Mouse (Mus musculus) adrenal gland (tissue): Measurements from ENCODE around the gene Nin.

Experiments
- intact Hi-C: fragments of 180-260 bp; cut with DNase I; formaldehyde crosslinking; loops from one replicate; pipeline ENCODE4 v1.15.1; 2025

Gene Nin

DNA sequence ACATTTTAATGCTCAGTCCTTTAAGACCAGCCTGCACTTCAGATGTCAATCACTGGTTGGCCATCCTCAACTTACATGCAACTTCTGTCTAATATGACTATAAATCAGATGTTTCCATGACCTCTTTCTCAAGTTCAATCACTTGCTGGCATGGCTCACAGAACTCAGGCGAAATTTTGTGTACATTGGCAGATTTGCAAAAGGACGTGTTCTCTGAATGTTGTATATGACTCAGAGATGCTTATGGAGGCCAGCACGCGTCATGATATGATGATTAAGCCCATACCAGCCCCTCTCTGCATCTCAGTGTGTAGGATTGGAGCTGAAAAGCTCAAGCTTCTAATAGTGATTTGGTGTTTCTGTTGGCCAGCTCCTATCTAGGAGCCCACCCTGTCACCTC lies 13.1 kb upstream of the Nin start:
- intact Hi-C loops = no loop called here

DNA sequence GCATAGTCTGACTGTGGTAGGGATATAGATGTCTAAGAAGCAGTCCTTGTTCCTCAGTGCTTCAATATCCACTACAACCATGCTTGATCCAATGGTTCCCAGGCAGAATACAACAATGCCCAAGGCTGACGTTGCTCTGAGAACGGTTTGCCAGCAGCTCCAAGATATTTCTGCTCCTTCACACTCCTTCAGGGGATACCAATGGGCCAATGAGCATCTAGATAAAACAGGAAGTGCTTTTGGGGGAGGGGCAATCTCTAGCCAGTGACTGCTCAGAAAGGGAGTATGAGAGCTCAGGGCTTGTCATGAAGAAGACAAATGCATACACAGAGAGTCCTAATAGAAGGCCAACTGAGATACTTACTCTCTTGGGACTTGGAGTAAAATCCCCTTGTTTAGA lies 6.0 kb upstream of the Nin start:
- intact Hi-C loops = no loop called here

DNA sequence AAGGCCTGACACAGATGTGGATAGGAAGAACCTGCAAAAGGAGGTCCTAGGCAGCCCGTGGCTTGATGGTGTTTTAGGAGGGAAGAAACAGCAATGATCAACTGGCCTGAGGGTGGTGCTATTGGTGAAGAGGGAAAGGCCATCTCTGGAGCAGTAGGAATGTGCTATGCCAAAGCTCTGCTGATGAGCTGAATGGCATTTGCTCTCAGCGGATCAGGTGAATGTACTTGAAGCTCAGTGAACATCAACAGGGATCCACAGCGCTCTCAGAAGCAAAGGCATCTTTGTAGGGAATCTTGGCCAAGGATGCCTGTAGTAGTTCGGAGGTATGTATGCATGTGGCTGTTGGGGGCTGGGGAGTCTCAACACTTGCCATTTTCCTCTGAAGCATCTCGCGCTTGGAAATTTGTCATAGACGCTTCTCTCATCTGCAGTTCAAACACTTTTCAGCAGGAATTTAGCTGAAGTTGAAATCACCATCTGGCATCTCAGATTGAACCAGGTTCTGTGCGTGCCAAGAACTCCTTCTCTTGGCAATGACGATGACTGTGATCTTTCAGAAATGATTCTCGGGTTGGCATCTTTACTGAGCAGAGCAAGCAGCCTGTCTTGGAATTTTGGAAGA lies 5.3 kb upstream of the Nin start:
- intact Hi-C loops = no loop called here

DNA sequence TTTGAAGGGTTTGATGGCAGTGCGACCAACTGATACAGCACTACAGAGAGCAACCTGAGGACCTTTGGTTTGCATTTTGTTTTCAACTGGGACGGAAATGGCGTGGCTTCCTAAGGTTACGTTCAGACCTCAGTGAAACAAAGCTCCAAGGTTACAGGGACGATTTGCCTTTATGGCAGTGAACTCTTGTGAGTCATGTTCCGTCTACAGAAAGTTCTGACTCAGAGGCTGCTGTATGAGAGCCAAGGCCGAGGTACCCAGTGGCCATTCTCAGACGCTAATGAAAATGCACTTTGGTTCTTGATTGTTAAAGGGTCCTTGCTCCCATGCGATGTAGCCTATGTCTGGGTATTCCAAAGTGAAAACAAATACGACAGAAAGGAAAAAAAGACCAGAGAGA lies 3.6 kb upstream of the Nin start:
- intact Hi-C loops = no loop called here

DNA sequence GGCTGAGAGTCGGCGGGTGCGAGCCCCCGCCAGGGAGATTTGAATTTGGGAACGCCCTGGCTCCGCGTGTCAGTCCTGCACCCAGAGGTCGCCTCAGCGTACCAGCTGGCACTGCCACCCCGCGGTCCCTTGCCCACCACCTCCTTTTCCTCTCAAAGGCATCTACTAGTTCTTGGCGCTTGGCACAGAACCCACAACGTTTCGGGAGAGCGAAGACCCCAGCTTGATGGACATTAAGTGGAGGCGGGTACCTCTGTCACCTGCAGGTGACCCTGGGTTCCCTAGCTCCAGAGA lies 1.5 kb downstream of the Nin start:
- intact Hi-C loops = no loop called here

DNA sequence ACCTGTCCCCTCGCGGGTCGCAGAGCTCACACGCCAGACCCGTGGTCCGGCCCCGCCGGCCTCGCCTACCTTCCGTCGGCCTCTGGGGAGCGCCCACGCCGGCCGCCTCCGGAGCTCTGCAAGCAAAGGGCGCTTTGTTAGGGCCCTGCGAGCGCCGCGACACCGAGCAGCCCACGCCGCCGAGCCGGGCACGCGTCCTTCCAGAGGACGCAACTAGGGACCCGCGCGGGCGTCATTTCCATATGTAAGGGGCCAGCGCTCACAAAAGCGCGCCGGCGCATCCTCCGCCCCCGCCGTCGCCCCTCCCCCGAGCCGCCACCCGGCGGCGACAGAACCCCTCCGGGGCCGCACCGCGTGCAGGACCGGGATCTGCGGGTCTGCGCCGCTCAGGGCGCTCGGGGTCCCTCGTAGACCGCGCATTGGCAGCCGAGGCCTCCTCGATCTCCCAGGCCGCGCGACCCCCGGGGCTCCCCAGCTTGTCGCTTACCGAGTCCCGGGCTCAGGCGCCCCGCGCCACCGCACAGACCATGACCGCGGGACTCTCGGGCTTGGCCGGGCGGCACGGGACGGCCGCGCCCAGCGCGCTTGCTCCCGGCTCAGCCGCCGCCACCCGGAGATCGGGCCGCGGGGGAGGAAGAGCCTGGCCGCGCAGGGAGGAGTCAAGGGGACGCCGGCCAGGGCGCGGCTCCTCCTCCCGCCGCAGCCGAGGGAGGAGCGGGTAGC lies 2.0 kb downstream of the Nin start:
- intact Hi-C loops = no loop called here

DNA sequence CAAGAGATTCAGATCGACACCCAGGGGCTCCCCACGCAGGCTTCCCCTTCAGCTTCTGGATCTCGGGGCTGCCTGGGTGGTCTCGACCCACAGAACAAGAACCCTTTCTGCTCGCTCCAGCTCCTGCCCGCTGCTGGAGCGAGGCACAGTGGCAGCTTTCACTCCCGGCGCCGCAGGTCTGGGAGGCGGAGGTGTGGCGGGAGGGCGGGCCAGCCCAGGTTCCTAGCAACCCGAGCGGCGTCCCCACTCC lies 2.5 kb downstream of the Nin start:
- intact Hi-C loops = no loop called here

DNA sequence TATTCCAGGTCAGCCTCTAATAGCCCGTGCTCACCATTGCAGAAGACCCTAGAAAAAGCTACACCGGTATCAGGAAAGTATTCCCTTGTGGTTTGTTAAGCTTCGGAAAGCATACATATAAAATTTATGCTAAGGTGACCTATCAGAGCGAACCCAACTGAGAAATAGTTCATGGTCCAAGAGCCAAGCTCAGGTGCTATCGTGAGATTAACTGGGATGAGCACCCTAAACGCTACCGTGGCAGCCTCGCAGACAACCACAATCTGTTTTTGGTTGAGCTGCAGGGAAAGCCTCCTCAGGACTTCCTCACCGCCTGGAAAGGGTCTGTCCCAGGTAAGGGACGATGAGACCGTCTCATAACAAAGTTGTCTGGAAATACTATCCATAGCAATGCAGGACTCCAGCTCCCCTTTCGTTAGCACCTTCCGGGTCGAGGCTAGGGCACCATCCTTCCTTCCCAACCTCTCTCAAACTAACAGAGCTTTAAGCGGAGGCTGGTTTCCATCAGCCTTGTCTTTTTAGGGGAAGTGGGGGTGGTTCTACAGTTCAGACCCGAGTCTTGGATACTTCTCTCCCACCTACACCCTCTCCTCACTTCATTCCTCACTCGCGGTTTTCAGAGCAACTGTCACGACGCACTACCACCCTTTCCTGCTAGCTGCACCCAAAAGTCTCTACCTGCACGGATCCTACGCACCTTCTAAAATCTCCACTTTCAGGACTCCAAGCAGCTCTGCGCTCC lies 3.0 kb downstream of the Nin start:
- intact Hi-C loops = no loop called here

DNA sequence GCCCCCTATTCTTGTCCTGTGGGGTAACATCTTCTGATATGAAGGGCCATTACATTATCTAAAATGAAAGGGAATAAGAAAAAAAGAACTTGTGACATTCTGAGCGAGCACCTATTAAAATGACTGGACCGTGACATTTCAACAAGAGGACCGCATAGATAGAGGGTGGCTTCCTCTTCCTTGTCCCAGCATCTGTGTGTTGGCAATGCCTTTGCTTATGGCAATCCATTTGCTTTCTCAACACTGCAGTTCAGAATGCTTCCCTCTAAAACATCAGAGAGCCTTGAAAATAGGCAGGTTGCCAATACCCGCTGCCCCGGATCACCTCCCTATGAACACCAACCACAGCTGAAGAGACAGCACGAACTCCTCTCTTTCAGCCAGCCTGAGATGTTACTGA lies 3.6 kb downstream of the Nin start:
- intact Hi-C loops = no loop called here

DNA sequence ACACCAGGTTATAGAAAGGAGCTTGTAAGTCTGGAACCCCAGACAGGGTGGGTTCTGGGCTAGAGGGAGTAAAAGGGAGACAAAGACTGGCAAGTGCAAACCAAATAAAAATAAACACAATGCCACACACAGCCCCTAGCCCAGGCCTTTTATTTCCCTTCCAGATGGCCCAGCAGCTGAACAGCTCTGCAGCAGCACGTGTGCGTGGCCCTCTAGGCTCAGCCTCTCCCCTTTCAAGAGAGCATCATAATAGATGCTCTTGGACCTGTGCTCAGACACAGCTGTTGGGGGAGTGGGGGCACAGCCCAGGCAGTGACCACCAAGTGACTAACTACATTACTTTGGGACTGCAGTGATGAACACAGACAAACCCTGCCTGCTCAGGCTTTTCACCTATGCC lies 5.4 kb downstream of the Nin start:
- intact Hi-C loops = no loop called here

DNA sequence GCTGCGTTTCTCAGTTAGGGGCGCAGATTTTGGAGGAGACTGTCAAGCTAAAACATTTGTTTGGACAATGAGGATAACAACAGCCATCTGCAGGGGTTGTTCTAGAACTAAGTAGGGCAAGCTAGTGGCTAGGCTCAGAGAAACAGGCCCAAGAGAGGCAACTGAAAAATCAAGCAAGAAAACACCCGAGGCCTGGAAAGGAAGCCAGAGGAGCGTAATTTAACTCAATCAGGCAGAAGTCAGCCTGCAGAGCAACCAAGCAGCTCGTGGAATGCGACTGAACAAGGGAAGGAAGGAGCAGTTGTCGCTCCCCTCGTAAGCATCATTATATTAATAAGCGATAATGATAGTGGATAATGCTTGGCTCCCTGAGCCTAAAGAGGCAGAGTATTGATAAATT lies 7.0 kb downstream of the Nin start:
- intact Hi-C loops = no loop called here

DNA sequence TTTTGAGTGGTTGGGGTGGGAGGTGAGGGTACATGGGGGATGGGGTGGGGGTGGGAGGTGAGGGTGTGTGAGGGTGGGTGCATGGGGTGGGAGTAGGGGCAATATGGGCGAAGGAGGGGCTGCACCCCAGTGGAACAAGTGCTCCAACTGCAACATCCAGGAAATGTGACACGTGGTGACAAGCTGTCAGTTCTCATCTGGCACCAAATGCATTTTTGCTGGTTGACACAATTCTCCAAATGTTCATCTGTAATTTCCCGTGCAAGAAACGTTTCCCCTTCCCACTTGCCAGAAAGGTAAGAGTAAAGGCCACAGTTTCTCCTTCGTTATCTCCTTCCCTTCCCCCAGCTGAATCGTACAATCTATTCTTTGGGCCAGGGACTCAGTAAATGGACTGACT lies 7.6 kb downstream of the Nin start:
- intact Hi-C loops = no loop called here

DNA sequence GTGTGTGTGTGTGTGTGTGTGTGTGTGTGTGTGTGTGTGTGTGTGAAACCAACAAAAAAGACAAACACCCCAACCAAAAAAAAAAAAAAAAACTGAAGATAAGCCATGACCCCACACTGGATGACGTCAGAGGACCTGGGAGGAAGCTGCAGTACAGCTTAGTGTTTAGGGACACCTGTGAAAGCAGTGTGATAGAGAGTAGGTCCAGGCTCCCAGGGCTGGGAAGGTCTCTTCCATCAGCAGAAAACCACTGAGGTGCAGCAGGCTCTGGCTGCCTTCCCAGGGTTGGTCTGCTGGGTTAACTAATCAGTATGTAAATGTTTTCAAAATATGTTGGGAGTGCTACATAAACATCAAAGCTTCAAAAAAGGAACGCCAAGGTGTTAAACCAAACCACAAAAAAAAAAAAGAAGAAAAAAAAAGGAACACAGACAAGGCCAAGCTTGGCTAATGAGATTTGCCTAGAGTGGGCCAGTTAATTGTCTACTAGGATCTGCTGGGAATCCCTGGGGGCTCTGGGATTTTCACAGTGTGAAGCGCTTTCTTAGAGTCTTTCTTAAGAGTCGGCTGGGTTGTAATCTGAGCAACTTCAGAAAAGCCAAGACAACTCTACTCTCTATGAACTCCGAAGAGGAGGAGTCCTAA lies 8.6 kb downstream of the Nin start:
- intact Hi-C loops = no loop called here

DNA sequence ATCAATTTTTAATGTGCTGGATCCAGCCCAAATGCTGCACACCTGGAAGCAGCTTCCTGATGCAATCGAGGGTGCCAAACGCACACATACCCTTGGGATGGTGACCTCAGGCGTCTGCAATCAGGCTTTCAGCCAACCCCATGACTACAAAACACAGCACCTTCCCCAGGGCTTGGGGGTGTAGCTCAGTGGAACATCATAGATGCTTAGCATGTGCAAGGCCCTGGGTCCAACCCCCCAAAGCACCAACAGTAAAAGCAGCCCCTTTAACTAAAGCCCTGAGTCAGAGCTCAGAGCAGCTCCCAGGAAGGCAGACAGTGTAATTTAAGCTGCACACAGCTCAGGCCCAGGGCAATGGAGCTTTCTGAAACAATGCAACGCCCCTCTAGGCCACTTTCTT lies 9.3 kb downstream of the Nin start:
- intact Hi-C loops = no loop called here

DNA sequence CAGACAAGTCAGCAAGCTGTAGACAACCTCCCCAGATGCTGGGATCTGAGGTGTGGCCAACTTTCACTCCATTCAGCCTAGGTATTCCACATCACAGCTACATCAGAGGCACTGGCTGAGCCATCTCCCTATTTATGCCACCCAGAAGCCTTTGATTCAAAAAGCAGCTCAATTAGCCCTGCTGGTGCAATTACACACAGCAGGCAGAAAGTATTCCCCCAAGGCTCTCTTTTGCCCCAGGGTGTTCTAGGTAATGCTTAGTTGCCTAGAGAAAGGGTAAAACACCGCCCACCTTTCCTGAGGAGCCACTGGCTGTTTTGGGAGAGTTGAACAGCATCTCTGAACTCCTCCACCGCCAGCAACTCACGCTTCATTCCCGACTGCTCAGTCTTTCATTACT lies 10.3 kb downstream of the Nin start:
- intact Hi-C loops = no loop called here

DNA sequence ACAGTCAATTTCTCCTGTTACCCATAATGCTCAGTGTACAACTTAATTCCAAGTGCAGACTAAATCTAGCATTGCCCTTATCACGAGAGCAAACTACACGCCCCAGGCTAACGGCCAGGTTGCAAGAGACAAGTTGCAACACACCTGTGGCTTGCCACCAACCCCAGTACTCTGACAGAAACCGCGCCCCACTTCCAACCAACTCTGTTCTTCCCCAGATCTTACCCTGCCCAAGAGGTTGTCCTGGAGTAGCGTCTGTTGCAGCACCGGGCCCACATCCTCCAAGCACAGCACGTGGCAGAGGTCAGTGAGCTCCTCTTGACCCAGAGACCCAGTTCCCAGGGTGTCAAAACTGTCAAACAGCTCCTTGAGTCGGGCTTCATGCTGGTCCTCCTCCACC lies 11.1 kb downstream of the Nin start:
- intact Hi-C loops = no loop called here

DNA sequence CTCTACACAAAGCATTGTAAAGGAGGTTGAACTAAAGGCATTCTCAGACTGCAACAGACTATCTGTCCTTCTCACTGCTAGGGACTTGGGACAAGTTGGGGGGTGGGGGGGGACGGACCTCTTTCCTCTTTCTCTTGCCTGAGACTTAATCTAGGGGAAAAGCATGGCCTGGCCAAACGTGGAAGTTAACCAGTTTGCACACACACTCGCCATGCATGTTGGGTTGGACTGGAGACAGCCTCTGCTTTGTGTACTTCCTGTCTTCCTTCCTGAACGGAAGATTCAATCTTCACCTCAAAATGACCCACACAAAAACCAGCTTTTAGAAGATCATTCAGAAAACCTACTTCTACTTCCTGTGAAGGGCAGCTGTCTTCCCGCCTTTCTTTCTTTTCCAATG lies 11.7 kb downstream of the Nin start:
- intact Hi-C loops = no loop called here

DNA sequence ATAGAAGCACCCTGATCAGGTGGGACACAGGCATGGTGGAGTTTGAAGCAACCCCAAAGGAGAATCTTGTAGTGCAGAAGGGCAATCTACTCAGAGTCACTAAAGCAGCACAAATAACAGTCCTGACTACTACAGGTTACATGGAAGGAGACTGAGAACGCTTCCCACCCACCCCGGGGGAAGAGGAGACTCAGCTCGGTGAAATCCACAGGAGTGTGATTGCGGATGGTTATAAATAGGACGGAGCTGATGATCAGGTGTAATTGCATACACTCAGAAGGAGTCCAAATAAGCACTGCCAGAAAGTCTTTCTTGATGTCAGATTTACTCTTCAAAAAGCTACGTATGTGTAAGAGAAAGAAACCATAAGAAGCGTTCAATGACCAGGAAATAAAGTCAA lies 15.6 kb downstream of the Nin start:
- intact Hi-C loops = no loop called here

DNA sequence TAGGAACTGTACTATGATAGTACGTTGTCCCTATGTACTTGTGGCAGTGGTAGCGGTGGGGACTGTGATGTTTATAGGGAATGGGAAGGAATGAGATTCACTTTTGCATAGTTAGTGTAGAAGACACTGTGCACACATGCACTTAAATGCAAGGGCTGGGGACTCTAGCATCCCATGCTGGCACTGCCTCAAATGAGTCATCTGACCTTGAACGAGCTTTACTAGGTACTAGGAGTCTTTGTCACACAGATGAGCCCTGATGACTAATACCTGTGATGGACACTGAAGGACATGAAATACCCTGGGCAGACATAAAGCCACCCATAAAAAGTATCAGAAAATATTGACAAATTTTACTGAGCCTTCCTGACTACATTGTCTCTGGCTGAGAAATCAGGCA lies 16.2 kb downstream of the Nin start:
- intact Hi-C loops = no loop called here

DNA sequence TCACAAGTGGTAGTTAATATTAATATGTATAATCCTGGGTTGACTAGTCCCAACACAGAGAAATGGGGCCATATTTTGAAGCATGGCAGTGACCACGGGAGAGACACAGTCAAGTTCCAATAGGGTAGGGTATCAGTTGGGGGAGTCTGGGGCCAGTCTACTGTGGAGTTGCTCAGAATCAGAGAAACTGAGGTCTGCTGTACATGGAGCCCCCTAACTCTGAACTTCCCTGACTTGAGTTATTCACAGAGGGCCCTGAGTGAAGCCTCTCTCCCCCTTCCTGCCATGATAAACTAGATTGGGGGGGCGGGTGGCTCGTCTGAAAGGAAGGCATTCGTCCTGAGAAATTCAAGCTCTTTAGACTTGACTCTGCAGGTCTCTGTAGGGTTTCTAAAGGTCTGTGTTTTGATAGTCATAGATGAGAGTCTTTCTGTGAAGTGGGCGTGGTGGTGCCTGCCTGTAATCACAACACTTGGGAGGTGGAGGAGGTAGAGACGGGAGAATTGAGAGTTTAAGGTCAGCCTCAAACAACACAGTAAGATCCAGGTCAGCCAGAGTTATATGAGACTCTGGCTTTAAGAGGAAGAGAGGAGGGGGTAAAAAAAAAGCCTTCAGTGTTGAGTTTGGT lies 20.1 kb downstream of the Nin start:
- intact Hi-C loops = no loop called here

DNA sequence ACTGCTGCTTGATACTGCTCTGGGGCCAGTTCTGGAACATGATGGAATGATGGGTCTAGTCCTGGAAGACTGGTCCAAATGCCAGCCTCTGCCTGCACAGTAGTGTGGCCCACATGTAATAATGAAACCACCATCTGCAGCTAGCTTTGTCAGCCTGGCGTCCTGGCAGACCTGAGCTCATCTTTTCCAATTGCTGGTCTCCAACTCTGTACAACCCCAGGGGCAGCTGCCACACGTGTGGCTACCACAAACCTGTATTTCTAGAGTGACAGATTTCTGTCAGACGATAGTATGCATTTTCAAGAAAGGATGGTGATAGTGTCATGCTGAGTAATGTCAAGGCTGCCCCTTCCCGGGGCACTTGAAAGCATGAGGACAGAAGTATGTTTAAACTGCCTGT lies 25.2 kb downstream of the Nin start:
- intact Hi-C loops = no loop called here

DNA sequence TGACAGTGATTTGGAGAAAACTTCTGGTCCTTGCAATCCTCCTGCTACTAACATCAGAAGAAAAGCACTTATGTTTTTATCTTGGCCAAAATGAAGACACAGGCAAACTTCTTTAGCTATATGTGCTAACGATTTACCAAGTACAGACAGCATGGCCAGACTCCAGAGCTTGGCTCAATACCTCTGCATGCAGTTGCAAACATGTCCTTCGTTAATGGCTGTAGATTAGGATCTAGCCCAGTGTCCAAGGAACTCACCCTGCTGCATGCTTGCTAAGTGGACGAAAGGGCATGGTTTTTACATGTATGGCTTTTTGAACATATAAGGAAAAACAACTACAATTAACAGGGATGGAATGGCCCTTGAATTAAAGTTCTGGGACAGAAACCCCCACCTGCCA lies 28.2 kb downstream of the Nin start:
- intact Hi-C loops = no loop called here
